Mouse (Mus musculus): ENCODE measurements around the gene Gdpd3.

DNA sequence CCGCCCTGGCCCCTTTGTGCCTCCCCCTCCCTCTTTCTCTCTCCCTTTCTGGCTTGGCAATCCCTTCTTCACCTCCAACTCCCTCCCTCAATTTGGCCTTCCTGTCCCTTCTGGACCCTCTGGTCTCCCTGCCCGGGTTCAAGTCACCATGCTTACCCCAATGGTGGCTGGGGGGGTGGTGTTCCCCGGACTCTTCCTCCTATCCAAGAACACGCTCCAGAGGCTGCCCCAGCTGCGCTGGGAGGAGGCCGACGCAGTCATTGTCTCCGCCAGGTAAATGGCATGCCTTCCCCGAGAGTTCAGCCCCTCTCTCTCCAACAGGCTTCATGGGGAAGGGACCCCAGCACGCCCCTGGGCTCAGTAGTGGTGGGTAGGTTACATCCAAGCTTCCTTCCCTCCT, 57.8 kb downstream of the Gdpd3 start:
- TF ChIP-seq EP300 (IDR thresholded peaks at IDR 0.05; ENCODE audit: insufficient read depth, low read depth, low read length) = no peak
- TF ChIP-seq CTCF (IDR thresholded peaks at IDR 0.05; ENCODE audit: low read depth, low read length) = no peak
- no peak for TF ChIP-seq POLR2A (IDR thresholded peaks at IDR 0.05; ENCODE audit: insufficient read depth, low read length)
